Mouse (Mus musculus) heart, embryonic 11.5 days (tissue): ENCODE results near the gene Fer. TPM values are rescaled to one million over a fixed set of nuclear protein-coding genes. Genes with fewer than 3 reads are reported as not detected.

Source experiments
- ATAC-seq: fragments of 200-750 bp; cut with Nextera tagmentation; replicated peaks from 2 replicates; pipeline ENCODE4 v1.8.0; 2017; ENCODE audit warnings: moderate library complexity; ENCODE audit not compliant: insufficient number of reproducible peaks, low FRiP score, low TSS enrichment
- H3K27ac ChIP-seq: fragments of 300-500 bp; sonication (generic); 2 replicates; pipeline ENCODE4 v1.5.1; 2014; ENCODE audit warnings: mild to moderate bottlenecking, low read depth, low read length
- H3K27me3 ChIP-seq: fragments of 300-500 bp; sonication (generic); 2 replicates; pipeline ENCODE4 v1.6.1; 2014; ENCODE audit warnings: mild to moderate bottlenecking, low read length, mixed read lengths; ENCODE audit not compliant: control insufficient read depth, insufficient read depth
- H3K36me3 ChIP-seq: fragments of 300-500 bp; sonication (generic); 2 replicates; pipeline ENCODE4 v1.6.1; 2014; ENCODE audit warnings: mild to moderate bottlenecking, low read length, moderate library complexity, mixed read lengths; ENCODE audit not compliant: control insufficient read depth, insufficient read depth
- H3K4me1 ChIP-seq: fragments of 300-500 bp; sonication (generic); 2 replicates; pipeline ENCODE4 v1.6.1; 2014; ENCODE audit warnings: low read length; ENCODE audit not compliant: control insufficient read depth, insufficient read depth
- H3K4me2 ChIP-seq: fragments of 300-500 bp; sonication (generic); 2 replicates; pipeline ENCODE4 v1.6.1; 2014; ENCODE audit warnings: mild to moderate bottlenecking, moderate library complexity
- H3K4me3 ChIP-seq: fragments of 300-500 bp; sonication (generic); 2 replicates; pipeline ENCODE4 v1.5.1; 2014; ENCODE audit warnings: low read depth, low read length
- H3K9ac ChIP-seq: fragments of 300-500 bp; sonication (generic); 2 replicates; pipeline ENCODE4 v1.6.1; 2014; ENCODE audit warnings: mild to moderate bottlenecking, low read depth, low read length, moderate library complexity
- H3K9me3 ChIP-seq: fragments of 300-500 bp; sonication (generic); replicated peaks from 2 replicates; pipeline ENCODE4 v1.6.1; 2016; ENCODE audit warnings: low read length; ENCODE audit not compliant: control insufficient read depth
- WGBS: fragments of 180-500 bp; shearing (Covaris S2); extraction: QIAGEN DNeasy Blood & Tissue Kit; methylation state at CpG from one replicate; pipeline ENCODE4 v1.1.7; 2014; ENCODE audit not compliant: insufficient replicate concordance; 5-methylcytosine and 5-hydroxymethylcytosine counted together
- polyA plus RNA-seq: library from polyadenylated mRNA; unstranded; fragments of >200 nt; fragmentation: Nextera tagmentation; extraction: Ambion mirVana; gene quantifications from 2 replicates; pipeline ENCODE4 v1.2.1, GENCODE M21; 2014

Fer gene
- polyA plus RNA-seq, 1 experiment from 2014 or later = 26.6 TPM

- Histone ChIP-seq H3K9me3 (no peaks in the 10 kb centered on the region), H3K36me3 (no peaks in the 10 kb centered on the region), H3K27me3 (no peaks in the 10 kb centered on the region), H3K9ac (no peak overlapping the region), H3K4me3 (no peak overlapping the region), H3K27ac (no peak overlapping the region), H3K4me2 (no peak overlapping the region), H3K4me1 (peaks cover 3% of the 10 kb centered on the region; the same call in 1 of the 2 replicates)
- WGBS = 89% methylated on average over 3 of the region's 3 CpGs
- ATAC-seq = no peak
These were observed 225.0 kb downstream of the Fer start for GRCm38 (mm10) chr17:64087871-64088270.

GRCm38 (mm10) chr17:64093716-64094115 lies 230.9 kb downstream of the Fer start:
- Histone ChIP-seq H3K4me3 (no peak overlapping the region), H3K27me3 (no peaks in the 10 kb centered on the region), H3K9me3 (no peaks in the 10 kb centered on the region), H3K27ac (no peak overlapping the region), H3K4me1 (peaks cover 6% of the 10 kb centered on the region; the same call in 1 of the 2 replicates), H3K4me2 (no peak overlapping the region), H3K36me3 (no peaks in the 10 kb centered on the region), H3K9ac (no peak overlapping the region)
- ATAC-seq = no peak
- WGBS = 85% methylated on average over 2 of the region's 2 CpGs

GRCm38 (mm10) chr17:64096811-64097210 lies 233.9 kb downstream of the Fer start:
- Histone ChIP-seq H3K4me1 (peaks cover 14% of the 10 kb centered on the region; the same call in 1 of the 2 replicates), H3K36me3 (no peaks in the 10 kb centered on the region), H3K4me3 (no peak overlapping the region), H3K9ac (no peak overlapping the region), H3K27me3 (no peaks in the 10 kb centered on the region), H3K4me2 (no peak overlapping the region), H3K9me3 (no peaks in the 10 kb centered on the region), H3K27ac (no peak overlapping the region)
- no peak for ATAC-seq
- 83% methylated on average over 3 of the region's 3 CpGs for WGBS

DNA sequence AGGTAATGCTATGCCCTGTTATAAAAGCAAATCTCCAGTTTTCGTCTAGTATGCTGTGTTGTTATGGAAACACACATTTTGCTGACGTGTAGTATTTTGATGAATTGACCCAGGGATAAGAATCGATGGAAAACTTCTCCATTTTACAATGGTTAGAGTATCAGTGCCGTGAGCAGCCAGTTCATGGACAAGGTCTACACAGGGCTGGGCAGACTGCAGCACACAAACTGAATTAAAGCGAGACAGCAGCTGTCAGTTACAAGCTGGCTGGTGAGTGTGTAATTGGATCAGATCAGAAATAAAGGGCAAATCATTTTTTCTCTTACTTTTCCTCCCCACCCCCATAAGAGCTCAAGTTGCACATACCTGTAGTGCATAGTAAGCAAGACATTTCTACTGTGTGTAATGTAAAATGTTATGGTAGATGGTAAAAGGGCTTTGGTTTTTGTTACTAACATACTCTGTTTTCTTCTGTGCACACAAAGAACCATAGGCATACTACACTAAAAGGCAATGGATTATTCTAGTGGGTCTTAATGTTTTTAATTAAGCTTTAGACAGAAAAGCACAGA lies 235.0 kb downstream of the Fer start:
- H3K27ac ChIP-seq = no peak overlapping the region
- H3K9me3 ChIP-seq = no peaks in the 10 kb centered on the region
- H3K27me3 ChIP-seq = no peaks in the 10 kb centered on the region
- no peak overlapping the region for H3K9ac ChIP-seq
- no peaks in the 10 kb centered on the region for H3K36me3 ChIP-seq
- no peak for ATAC-seq
- WGBS = 74% methylated on average over 5 of the region's 5 CpGs
- H3K4me2 ChIP-seq = no peak overlapping the region
- no peak overlapping the region for H3K4me3 ChIP-seq
- H3K4me1 ChIP-seq = peaks cover 11% of the 10 kb centered on the region; the same call in 1 of the 2 replicates

DNA sequence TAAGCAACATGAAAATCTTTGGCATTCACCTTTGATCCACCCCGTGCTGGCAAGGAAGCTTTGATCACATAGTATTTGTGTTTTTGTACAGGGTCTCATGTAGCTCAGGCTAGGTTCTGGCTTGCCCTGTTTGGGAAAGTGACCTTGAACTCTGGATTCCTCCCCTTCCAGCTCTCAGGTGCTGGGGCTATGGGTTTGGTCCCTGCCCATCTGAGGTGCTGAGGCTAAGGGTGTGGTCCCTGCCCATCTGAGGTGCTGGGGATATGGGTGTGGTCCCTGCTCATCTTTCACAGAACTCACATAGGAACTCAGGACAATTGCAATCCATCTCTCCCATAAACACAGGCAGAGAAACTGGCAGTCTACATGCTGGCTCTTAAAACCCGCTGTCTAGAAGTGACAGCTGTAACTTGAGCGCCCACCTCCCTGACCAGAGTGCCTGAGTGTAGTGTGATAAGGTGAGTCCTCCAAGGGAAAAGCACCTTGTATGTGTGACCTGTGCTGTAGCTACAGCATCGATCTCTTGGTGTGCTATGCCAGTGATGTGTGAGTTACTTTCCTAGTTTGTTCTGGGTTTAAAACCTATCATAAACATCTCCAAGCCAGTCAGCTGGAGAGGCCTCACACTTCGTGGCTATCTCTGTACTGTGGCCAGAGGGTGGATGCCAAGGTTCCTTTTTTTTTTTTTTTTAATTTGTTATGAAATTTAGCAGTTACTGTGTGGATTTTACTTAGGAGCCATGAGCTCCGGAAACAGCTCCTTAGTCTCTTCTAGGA lies 236.7 kb downstream of the Fer start:
- no peak overlapping the region for H3K27ac ChIP-seq
- H3K9me3 ChIP-seq = no peaks in the 10 kb centered on the region
- no peaks in the 10 kb centered on the region for H3K27me3 ChIP-seq
- H3K4me1 ChIP-seq = peaks cover 9% of the 10 kb centered on the region; the same call in 1 of the 2 replicates
- no peak overlapping the region for H3K4me2 ChIP-seq
- WGBS = 58% methylated on average over 6 of the region's 6 CpGs
- H3K36me3 ChIP-seq = no peaks in the 10 kb centered on the region
- ATAC-seq = no peak
- H3K9ac ChIP-seq = no peak overlapping the region
- H3K4me3 ChIP-seq = no peak overlapping the region

DNA sequence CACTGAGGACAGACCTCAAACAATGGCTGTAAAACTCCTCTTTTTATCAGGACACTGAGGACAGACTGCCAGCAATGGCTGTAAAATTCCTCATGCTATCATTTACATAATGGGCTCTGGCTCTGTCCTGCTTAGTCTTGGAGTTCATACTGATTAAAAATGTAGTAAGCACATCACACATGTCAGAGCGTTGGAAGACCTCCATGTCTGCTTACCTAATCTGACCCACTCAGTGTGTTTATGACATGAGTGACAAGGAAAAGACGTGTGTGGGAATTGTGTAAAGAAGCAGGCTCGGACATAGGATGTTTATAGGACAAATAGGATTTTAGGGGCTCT lies 237.3 kb downstream of the Fer start:
- 37% methylated on average over 3 of the region's 3 CpGs for WGBS
- Histone ChIP-seq H3K27ac (no peak overlapping the region), H3K36me3 (no peaks in the 10 kb centered on the region), H3K4me1 (peaks cover 9% of the 10 kb centered on the region; the same call in 1 of the 2 replicates), H3K9ac (no peak overlapping the region), H3K4me3 (no peak overlapping the region), H3K27me3 (no peaks in the 10 kb centered on the region), H3K4me2 (no peak overlapping the region), H3K9me3 (no peaks in the 10 kb centered on the region)
- ATAC-seq = no peak

DNA sequence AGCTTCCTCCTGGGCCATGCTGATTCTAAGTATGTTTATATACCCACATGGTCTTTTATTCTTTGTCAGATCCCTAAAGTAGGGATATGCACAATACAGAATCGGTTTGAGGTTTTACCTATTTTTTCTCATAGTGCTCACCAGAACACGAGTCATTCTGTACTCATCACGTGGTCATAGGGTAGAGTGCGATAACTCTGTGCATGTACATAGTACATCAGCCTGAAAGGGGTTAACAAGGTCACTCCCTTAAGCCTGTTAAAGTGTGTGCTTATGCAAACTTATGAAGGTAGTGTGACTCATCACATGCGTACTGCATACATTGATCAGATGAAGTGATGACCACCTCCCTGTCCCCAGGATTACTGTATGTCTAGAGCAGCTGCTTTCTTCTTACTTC lies 245.9 kb downstream of the Fer start:
- Histone ChIP-seq H3K4me3 (no peak overlapping the region), H3K27ac (no peak overlapping the region), H3K4me1 (0 out of 2 replicates have a peak, but pooled peaks cover 5% of the 10 kb centered on the region), H3K9me3 (no peaks in the 10 kb centered on the region), H3K9ac (no peak overlapping the region), H3K27me3 (no peaks in the 10 kb centered on the region), H3K36me3 (no peaks in the 10 kb centered on the region), H3K4me2 (no peak overlapping the region)
- 88% methylated on average over 5 of the region's 5 CpGs for WGBS
- ATAC-seq = no peak

DNA sequence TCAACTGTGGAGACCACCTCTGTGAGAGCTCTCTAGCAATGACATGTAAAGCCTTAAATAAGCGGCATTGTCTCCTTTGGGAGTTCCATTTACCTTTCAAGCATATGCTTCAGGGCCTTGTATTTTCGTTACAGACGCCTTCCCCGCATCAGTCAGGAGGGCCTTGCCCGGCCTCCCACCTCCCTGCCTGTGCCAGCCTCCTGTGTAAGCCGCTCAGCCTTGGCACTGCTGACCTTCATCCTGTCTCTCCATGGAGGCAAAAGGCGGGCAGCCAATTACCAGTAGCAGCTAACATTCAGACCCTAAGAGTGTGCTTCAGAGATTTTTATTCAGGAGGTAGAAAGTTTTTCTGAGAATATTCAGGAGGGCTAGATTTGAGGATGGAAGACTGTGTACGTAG lies 247.0 kb downstream of the Fer start:
- Histone ChIP-seq H3K27me3 (no peaks in the 10 kb centered on the region), H3K9me3 (no peaks in the 10 kb centered on the region), H3K4me2 (no peak overlapping the region), H3K9ac (no peak overlapping the region), H3K36me3 (no peaks in the 10 kb centered on the region), H3K4me1 (0 out of 2 replicates have a peak, but pooled peaks cover 5% of the 10 kb centered on the region), H3K4me3 (no peak overlapping the region), H3K27ac (no peak overlapping the region)
- 91% methylated on average over 8 of the region's 8 CpGs for WGBS
- no peak for ATAC-seq

DNA sequence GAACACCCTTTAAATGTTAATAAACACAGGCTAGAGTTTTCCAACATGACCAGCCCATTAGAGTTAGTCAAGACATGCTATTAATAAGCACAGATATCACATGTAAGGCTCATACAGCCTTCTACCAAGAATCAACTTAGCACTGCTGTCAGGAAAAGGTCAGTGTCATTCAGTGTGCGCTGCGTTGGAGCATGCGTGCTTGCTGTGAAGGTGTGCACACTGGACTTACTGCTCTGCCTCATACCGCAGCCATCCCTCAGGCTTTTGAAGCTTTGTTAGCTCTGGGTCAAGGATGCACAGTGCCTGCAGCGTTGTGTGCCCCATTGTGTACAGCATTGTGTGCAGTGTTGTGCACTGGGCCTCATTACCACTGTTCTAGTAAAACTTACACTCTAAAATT lies 250.8 kb downstream of the Fer start:
- no peak for ATAC-seq
- Histone ChIP-seq H3K4me2 (no peak overlapping the region), H3K9ac (no peak overlapping the region), H3K36me3 (no peaks in the 10 kb centered on the region), H3K27ac (no peak overlapping the region), H3K27me3 (no peaks in the 10 kb centered on the region), H3K4me1 (0 out of 2 replicates have a peak, but pooled peaks cover 3% of the 10 kb centered on the region), H3K9me3 (no peaks in the 10 kb centered on the region), H3K4me3 (no peak overlapping the region)
- 91% methylated on average over 5 of the region's 5 CpGs for WGBS
